Mouse (Mus musculus) neural tube, embryonic 12.5 days (tissue): ENCODE measurements around the gene Cnfn. TPM values are rescaled to one million over a fixed set of nuclear protein-coding genes. Genes with fewer than 3 reads are reported as not detected.
"Not testable (repeated sequence)": the region's sequence is repeated elsewhere in the genome, so short reads cannot be mapped to it uniquely, and the experiment has no call there.

Experiments used
- ATAC-seq: fragments of 200-750 bp; cut with Nextera tagmentation; 2 replicates; pipeline ENCODE4 v1.8.0; 2017; ENCODE audit warnings: low read depth, mild to moderate bottlenecking, moderate TSS enrichment, moderate library complexity; ENCODE audit not compliant: low FRiP score
- H3K27ac ChIP-seq: fragments of 300-500 bp; sonication (generic); 2 replicates; pipeline ENCODE4 v1.5.1; 2016
- H3K27me3 ChIP-seq: fragments of 300-500 bp; sonication (generic); replicated peaks from 2 replicates; pipeline ENCODE4 v1.6.1; 2016; ENCODE audit warnings: mild to moderate bottlenecking
- H3K36me3 ChIP-seq: fragments of 300-500 bp; sonication (generic); 2 replicates; pipeline ENCODE4 v1.6.1; 2016; ENCODE audit warnings: mild to moderate bottlenecking
- H3K4me1 ChIP-seq: fragments of 300-500 bp; sonication (generic); 2 replicates; pipeline ENCODE4 v1.6.1; 2016
- H3K4me2 ChIP-seq: fragments of 300-500 bp; sonication (generic); replicated peaks from 2 replicates; pipeline ENCODE4 v1.6.1; 2016; ENCODE audit warnings: mild to moderate bottlenecking
- H3K4me3 ChIP-seq: fragments of 300-500 bp; sonication (generic); 2 replicates; pipeline ENCODE4 v1.5.1; 2016
- H3K9ac ChIP-seq: fragments of 300-500 bp; sonication (generic); 2 replicates; pipeline ENCODE4 v1.6.1; 2016; ENCODE audit warnings: mild to moderate bottlenecking
- H3K9me3 ChIP-seq: fragments of 300-500 bp; sonication (generic); 2 replicates; pipeline ENCODE4 v1.6.1; 2016; ENCODE audit warnings: mild to moderate bottlenecking
- WGBS: fragments of 180-500 bp; shearing (Covaris S2); methylation state at CpG from one replicate; pipeline ENCODE4 v1.1.7; 2016; 5-methylcytosine and 5-hydroxymethylcytosine counted together
- polyA plus RNA-seq: library from polyadenylated mRNA; unstranded; fragments of >200 nt; fragmentation: Nextera tagmentation; extraction: Ambion mirVana; gene quantifications from 2 replicates; pipeline ENCODE4 v1.2.1, GENCODE M21; 2016

The Cnfn gene
- polyA plus RNA-seq: not detected in 2 replicates

GRCm38 (mm10) chr7:25369058-25369749 lies at the start of gene Cnfn:
Cnfn (minus strand) TSS chr7:25369724.
- 55% methylated on average over 12 of the region's 12 CpGs for WGBS
- peaks cover 5% of the 10 kb centered on the region for H3K36me3 ChIP-seq

GRCm38 (mm10) chr7:25417597-25417996 lies 48.1 kb upstream of the Cnfn start:
- ATAC-seq: no peak
- H3K4me2 ChIP-seq: no peak overlapping the region
- H3K4me3 ChIP-seq: no peak overlapping the region
- H3K36me3 ChIP-seq: no peaks in the 10 kb centered on the region
- H3K27ac ChIP-seq: no peak overlapping the region
- 0 out of 2 replicates have a peak, but pooled peaks cover 6% of the 10 kb centered on the region for H3K27me3 ChIP-seq
- no peak overlapping the region for H3K9ac ChIP-seq
- WGBS: 76% methylated on average over 1 of the region's 1 CpGs
- no peaks in the 10 kb centered on the region for H3K4me1 ChIP-seq
- no peaks in the 10 kb centered on the region for H3K9me3 ChIP-seq

More at GRCm38 (mm10) chr7:25369058-25369749, at the start of gene Cnfn:
- H3K27me3 ChIP-seq: peaks cover 35% of the 10 kb centered on the region
- no peak within 1 kb of the TSS for H3K4me3 ChIP-seq
- no peaks in the 10 kb centered on the region for H3K9me3 ChIP-seq
- peaks cover 18% of the 10 kb centered on the region for H3K4me1 ChIP-seq
- no peak within 1 kb of the TSS for H3K9ac ChIP-seq
- no peak for ATAC-seq
- no peak within 1 kb of the TSS for H3K27ac ChIP-seq
- no peak within 1 kb of the TSS for H3K4me2 ChIP-seq

- H3K4me2 ChIP-seq: no peak within 1 kb of the TSS
- H3K4me1 ChIP-seq: no peaks in the 10 kb centered on the region
- no peaks in the 10 kb centered on the region for H3K9me3 ChIP-seq
- no peaks in the 10 kb centered on the region for H3K36me3 ChIP-seq
- ATAC-seq: no peak
- H3K27me3 ChIP-seq: no peaks in the 10 kb centered on the region
- 50% methylated on average over 7 of the region's 7 CpGs for WGBS
- no peak within 1 kb of the TSS for H3K27ac ChIP-seq
- no peak within 1 kb of the TSS for H3K9ac ChIP-seq
- no peak within 1 kb of the TSS for H3K4me3 ChIP-seq
Measured at GRCm38 (mm10) chr7:25412833-25413441, 43.4 kb upstream of the Cnfn start, which contains the start of gene Cxcl17. Cxcl17 (minus strand) TSS chr7:25412886.

GRCm38 (mm10) chr7:25411861-25412260 lies 42.3 kb upstream of the Cnfn start:
- Histone ChIP-seq H3K27me3 (no peaks in the 10 kb centered on the region), H3K4me3 (no peak overlapping the region), H3K4me2 (no peak overlapping the region), H3K36me3 (no peaks in the 10 kb centered on the region), H3K9ac (no peak overlapping the region), H3K27ac (no peak overlapping the region), H3K4me1 (no peaks in the 10 kb centered on the region), H3K9me3 (no peaks in the 10 kb centered on the region)
- no peak for ATAC-seq
- 88% methylated on average over 3 of the region's 3 CpGs for WGBS

- Histone ChIP-seq H3K9ac (no peak overlapping the region), H3K4me3 (no peak overlapping the region), H3K4me1 (no peaks in the 10 kb centered on the region), H3K36me3 (no peaks in the 10 kb centered on the region), H3K4me2 (no peak overlapping the region), H3K27me3 (no peaks in the 10 kb centered on the region), H3K9me3 (no peaks in the 10 kb centered on the region), H3K27ac (no peak overlapping the region)
- 80% methylated on average over 1 of the region's 1 CpGs for WGBS
- no peak for ATAC-seq
Measured at GRCm38 (mm10) chr7:25410969-25411615, 41.6 kb upstream of the Cnfn start.

- Histone ChIP-seq H3K4me3 (no peak overlapping the region), H3K4me1 (no peaks in the 10 kb centered on the region), H3K27ac (no peak overlapping the region), H3K9ac (no peak overlapping the region), H3K9me3 (no peaks in the 10 kb centered on the region), H3K4me2 (no peak overlapping the region), H3K27me3 (no peaks in the 10 kb centered on the region), H3K36me3 (no peaks in the 10 kb centered on the region)
- 51% methylated on average over 4 of the region's 4 CpGs for WGBS
- ATAC-seq: no peak
Measured at GRCm38 (mm10) chr7:25409114-25409760, 39.7 kb upstream of the Cnfn start.

GRCm38 (mm10) chr7:25406468-25406867 lies 36.9 kb upstream of the Cnfn start:
- Histone ChIP-seq H3K4me3 (no peak overlapping the region), H3K27me3 (no peaks in the 10 kb centered on the region), H3K4me1 (peaks cover 9% of the 10 kb centered on the region; the same call in 1 of the 2 replicates), H3K9ac (no peak overlapping the region), H3K4me2 (no peak overlapping the region), H3K36me3 (no peaks in the 10 kb centered on the region), H3K9me3 (no peaks in the 10 kb centered on the region), H3K27ac (no peak overlapping the region)
- 87% methylated on average over 7 of the region's 7 CpGs for WGBS
- ATAC-seq: no peak

GRCm38 (mm10) chr7:25402671-25403101 lies 33.2 kb upstream of the Cnfn start:
- Histone ChIP-seq H3K4me1 (peaks cover 9% of the 10 kb centered on the region; the same call in 1 of the 2 replicates), H3K27ac (no peak overlapping the region), H3K9me3 (no peaks in the 10 kb centered on the region), H3K36me3 (no peaks in the 10 kb centered on the region), H3K4me3 (no peak overlapping the region), H3K9ac (no peak overlapping the region), H3K4me2 (no peak overlapping the region), H3K27me3 (no peaks in the 10 kb centered on the region)
- no peak for ATAC-seq
- WGBS: 5% methylated on average over 2 of the region's 2 CpGs

- H3K27ac ChIP-seq: no peak overlapping the region
- WGBS: 51% methylated on average over 5 of the region's 5 CpGs
- no peak overlapping the region for H3K4me3 ChIP-seq
- H3K4me2 ChIP-seq: no peak overlapping the region
- peaks cover 9% of the 10 kb centered on the region; the same call in 1 of the 2 replicates for H3K4me1 ChIP-seq
- no peaks in the 10 kb centered on the region for H3K27me3 ChIP-seq
- H3K9ac ChIP-seq: no peak overlapping the region
- no peaks in the 10 kb centered on the region for H3K36me3 ChIP-seq
- no peaks in the 10 kb centered on the region for H3K9me3 ChIP-seq
- no peak for ATAC-seq
Measured at GRCm38 (mm10) chr7:25401986-25402385, 32.5 kb upstream of the Cnfn start.

- H3K9ac ChIP-seq: no peak overlapping the region
Measured at GRCm38 (mm10) chr7:25401551-25401950, 32.0 kb upstream of the Cnfn start.

GRCm38 (mm10) chr7:25399028-25399427 lies 29.5 kb upstream of the Cnfn start:
- not testable (repeated sequence) for H3K27ac ChIP-seq, H3K9me3 ChIP-seq, ATAC-seq, H3K4me2 ChIP-seq, H3K4me3 ChIP-seq, H3K36me3 ChIP-seq, H3K9ac ChIP-seq, H3K27me3 ChIP-seq
- peaks cover 18% of the 10 kb centered on the region for H3K4me1 ChIP-seq

More at GRCm38 (mm10) chr7:25401551-25401950, 32.0 kb upstream of the Cnfn start:
- Histone ChIP-seq H3K4me1 (peaks cover 9% of the 10 kb centered on the region; the same call in 1 of the 2 replicates), H3K27me3 (no peaks in the 10 kb centered on the region), H3K9me3 (no peaks in the 10 kb centered on the region), H3K4me3 (no peak overlapping the region), H3K4me2 (no peak overlapping the region), H3K27ac (no peak overlapping the region), H3K36me3 (no peaks in the 10 kb centered on the region)
- 67% methylated on average over 2 of the region's 2 CpGs for WGBS
- no peak for ATAC-seq

GRCm38 (mm10) chr7:25398610-25399009 lies 29.1 kb upstream of the Cnfn start, which contains the start of gene Lipe:
Lipe (minus strand) TSS chr7:25398710.
- 100% methylated on average over 1 of the region's 1 CpGs for WGBS
- H3K9me3 ChIP-seq: no peaks in the 10 kb centered on the region
- H3K4me1 ChIP-seq: peaks cover 21% of the 10 kb centered on the region
- no peak within 1 kb of the TSS for H3K4me3 ChIP-seq
- H3K36me3 ChIP-seq: no peaks in the 10 kb centered on the region
- no peak within 1 kb of the TSS for H3K4me2 ChIP-seq
- H3K27ac ChIP-seq: no peak within 1 kb of the TSS
- ATAC-seq: no peak
- H3K9ac ChIP-seq: no peak within 1 kb of the TSS
- no peaks in the 10 kb centered on the region for H3K27me3 ChIP-seq
